Mouse (Mus musculus): ENCODE measurements around the gene Glb1l2.

Gene Glb1l2

DNA sequence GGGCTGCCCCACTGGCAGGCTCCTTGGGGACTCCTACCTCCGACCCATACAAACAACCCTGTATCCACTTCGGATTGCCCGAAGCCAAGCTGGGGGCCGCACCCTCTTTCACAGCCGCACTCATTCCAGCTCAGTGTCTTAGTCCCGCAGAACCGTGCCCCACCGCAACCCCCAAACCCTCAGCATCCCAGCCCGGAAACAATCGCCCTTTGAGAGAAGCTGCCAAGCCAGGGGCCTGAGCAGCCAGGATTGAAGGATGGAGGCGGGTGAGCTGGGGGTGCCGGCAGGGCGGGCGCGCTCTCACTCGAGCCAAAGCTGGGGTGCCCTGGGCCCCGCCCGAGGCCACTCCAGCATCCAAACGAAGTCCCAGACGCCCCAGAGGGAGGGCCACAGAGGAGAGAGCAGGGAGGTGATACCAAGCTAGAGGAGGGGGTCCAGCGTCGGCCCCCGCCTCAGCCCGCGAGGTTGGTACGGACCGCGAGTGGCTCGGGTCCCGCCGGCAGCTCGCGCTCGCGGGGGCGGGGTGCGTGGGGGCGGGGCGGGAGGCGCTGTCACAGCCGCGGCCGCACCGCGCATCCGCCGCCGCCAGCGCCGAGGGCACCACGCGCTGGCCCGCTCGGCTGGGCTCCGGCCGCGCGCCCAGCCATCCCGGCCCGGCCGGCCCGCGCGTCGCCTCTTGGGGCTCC, 72.9 kb downstream of the Glb1l2 start, which contains the start of gene B3gat1:
Gene B3gat1 (plus strand): TSS at position 523 of the 686 bp plus-strand sequence.
- DNase-seq (ENCODE audit: low spot score in 2 of 2) = no peak

DNA sequence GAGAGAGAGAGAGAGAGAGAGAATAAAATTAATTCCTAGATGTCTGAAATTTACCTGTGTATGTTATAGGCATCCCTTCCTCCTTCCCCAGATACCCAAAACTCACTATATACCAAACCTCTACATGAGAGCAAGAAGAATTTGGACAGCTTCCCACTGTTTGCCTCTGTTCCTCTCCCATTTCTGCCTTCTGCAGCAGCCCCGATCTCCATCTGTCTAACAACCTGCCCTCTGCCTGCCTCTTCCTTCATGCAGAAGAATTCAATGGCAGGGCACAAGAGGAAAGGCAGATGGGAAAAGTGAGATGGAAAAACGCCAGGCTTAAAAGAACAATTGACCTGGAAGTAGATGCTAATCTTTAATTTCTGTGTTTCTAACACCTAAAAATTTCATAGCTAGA, 77.7 kb downstream of the Glb1l2 start:
- no peak for DNase-seq (ENCODE audit: low spot score in 2 of 2)

DNA sequence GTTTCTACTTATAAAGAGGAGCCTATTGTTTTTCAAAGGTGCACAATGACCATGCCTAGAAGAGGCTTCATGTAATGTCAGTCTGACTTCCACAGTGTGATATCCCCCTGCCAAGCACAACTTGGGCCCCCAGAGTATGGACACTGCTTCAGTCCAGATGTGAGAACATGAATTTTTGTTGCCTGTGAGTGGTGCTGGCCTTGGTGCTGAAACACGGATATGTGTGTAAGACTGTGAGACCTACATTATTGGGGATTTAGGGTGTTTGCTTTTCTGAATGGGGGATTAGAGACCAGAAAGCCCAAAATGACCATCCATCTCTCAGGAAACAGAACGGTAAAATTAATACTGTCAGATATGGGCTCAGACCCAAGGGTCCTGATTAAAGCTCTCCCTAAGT, 78.8 kb downstream of the Glb1l2 start:
- DNase-seq (ENCODE audit: low spot score in 2 of 2) = no peak

DNA sequence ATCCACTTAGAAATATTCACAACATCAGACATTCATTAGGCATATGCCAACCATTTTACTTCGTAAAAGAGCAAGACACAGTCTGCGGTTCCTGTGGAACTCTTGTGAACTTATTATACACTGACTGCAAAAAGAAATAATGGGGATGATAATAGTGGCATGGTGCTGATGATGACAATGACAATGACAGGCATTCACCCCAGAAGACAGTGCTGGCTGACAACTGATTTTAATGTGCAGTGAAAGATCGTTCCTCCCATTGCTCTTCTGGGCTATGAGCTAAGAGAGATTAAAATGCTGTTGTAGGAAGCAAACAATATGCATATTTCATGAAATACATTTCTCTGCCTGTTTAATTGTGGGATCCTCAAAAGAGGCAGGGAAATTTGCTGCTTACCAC, 80.6 kb downstream of the Glb1l2 start:
- no peak for DNase-seq (ENCODE audit: low spot score in 2 of 2)

DNA sequence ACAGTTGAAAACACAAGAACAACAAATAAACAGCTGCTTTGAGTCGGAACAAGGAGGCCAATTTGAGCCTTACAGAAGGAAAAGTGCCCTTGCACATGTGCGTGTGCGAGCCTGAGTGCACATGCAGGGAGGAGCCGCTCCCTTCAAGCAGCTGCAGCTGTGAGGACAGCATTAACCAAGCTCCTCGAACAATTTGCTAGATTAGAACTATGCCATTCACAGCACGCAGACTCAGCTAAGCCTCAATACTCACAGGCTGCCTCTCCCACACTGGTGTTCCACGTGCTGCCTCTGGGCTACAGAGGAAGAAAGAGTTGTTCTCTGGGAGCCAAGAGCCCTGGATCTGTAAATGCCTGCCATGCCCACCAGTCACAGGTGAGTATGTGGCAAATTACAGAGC, 84.5 kb downstream of the Glb1l2 start:
- no peak for DNase-seq (ENCODE audit: low spot score in 2 of 2)

DNA sequence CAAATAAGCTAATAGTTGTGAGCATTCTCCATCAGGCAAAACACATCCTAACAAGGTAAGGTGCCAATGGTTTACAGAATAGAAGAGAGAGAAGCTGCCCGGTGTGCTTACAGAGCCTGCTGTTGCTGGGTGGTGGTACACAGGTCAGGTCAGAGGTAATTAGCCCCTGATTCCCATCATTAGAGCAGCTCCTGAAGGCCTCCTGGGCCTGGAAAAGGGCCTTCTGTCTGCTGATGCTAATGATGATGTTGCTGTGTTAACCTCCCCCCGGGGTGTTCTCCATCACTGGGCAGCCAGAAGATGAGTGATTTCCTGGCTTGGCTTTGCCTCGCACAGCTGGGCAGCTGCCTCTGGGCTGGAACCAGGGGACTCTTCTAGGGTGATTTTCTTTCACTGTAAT, 87.9 kb downstream of the Glb1l2 start:
- peak in 1 of 2 experiments; percentile 16 for DNase-seq (ENCODE audit: low spot score in 2 of 2)

Measured in urinary bladder, postnatal 4 days (tissue).